Comparison of ENCODE assay signal across 8 mouse cellular contexts in the genomic region with DNA sequence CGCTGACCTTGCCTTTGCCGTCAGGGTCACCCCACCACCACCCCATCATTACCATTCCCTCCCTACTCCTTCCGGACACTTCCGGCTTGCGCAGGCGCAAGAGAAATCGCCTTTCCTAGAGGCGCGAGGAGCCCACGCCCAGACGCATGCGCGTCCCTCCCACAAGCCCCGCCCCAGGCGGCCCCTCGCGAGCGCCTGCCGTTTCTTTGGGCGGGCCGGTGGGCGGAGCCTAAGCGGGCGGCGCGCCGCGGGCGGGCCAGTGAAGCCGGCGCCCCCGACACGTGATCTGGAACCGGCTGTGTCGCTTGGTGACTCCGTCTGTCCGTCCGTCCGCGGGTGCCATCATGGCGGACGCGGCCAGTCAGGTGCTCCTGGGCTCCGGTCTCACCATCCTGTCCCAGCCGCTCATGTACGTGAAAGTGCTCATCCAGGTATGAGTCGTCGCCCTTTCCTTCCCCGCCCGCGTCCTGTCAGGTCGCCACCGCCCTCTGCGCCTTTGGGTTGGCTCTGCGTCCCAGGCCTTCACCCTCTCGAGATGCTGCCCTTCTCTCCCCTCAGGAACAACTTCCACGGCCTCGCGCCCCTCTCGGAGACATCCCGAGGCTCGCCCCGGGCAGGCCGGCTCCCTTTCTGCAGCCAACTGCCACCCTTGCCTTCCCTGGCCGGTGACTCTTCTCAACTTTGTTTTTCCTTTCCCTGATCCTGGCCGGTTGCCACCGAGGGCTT. TPM values are rescaled to one million over a fixed set of nuclear protein-coding genes. Genes with fewer than 3 reads are reported as not detected.
DNase-seq lines count a peak whose midpoint lies in the region; ATAC-seq lines count a peak whose summit lies in the region.

A gene (plus strand): TSS at position 201 of the 726 bp plus-strand sequence.

- peak; percentile 87 for DNase-seq in WW6 (ENCODE audit: low read depth, low spot score)
- peak; percentile 94 to 99 for DNase-seq in cerebellum, postnatal 4 days (ENCODE audit: low spot score in 2 of 2)
- peak; percentile 98 for DNase-seq in gastrocnemius, adult 18-20 months (ENCODE audit: low spot score)
- peak; percentile 97 to 99 for DNase-seq in left cerebral cortex, adult 18-20 months (ENCODE audit: low spot score in 2 of 2)
- peak; percentile 98 for DNase-seq in right cerebral cortex, adult 18-20 months
- DNase-seq in urinary bladder, postnatal 10 days (ENCODE audit: low spot score) = peak; percentile 83

- peaks cover 50% of the 10 kb centered on the region for H3K79me2 ChIP-seq in macrophage (ENCODE audit: inconsistent target)

- H3K4me2 ChIP-seq in hindbrain, embryonic 16.5 days (ENCODE audit: low read length) = peak within 1 kb of the TSS; percentile 78

- H3K36me3 ChIP-seq in hindbrain, embryonic 16.5 days (ENCODE audit: control insufficient read depth, insufficient read depth, low read length) = peaks cover 15% of the 10 kb centered on the region
- H3K36me3 ChIP-seq in macrophage (ENCODE audit: inconsistent target) = peaks cover 25% of the 10 kb centered on the region

- peak within 1 kb of the TSS; percentile 94 for H3K4me3 ChIP-seq in hindbrain, embryonic 16.5 days (ENCODE audit: low read length)
- H3K4me3 ChIP-seq in macrophage (ENCODE audit: inconsistent target) = peak within 1 kb of the TSS; percentile 76

- peak; percentile 97 for ATAC-seq in hindbrain, embryonic 16.5 days

- no peaks in the 10 kb centered on the region for H3K27me3 ChIP-seq in hindbrain, embryonic 16.5 days (replicated peaks; ENCODE audit: control insufficient read depth, insufficient read depth, low read length)

- peak within 1 kb of the TSS; percentile 97 for H3K9ac ChIP-seq in hindbrain, embryonic 16.5 days (ENCODE audit: low read depth, low read length)

- peak within 1 kb of the TSS; percentile 95 for H3K27ac ChIP-seq in hindbrain, embryonic 16.5 days (ENCODE audit: low read depth, low read length)
- H3K27ac ChIP-seq in macrophage = peak within 1 kb of the TSS; percentile 75

- no peaks in the 10 kb centered on the region for H3K9me3 ChIP-seq in hindbrain, embryonic 16.5 days (ENCODE audit: control insufficient read depth, low read length)

- WGBS in hindbrain, embryonic 16.5 days = 0% methylated on average over 66 of the region's 67 CpGs
- 1% methylated on average over 65 of the region's 67 CpGs for WGBS in macrophage (ENCODE audit: missing documents)

- peaks cover 19% of the 10 kb centered on the region for H3K4me1 ChIP-seq in hindbrain, embryonic 16.5 days (ENCODE audit: control insufficient read depth, insufficient read depth, low read depth, low read length)

RNA-seq across cellular contexts. Expression of the gene that starts here (rescaled TPM):
- 100 to 1,000 TPM; 146 to 157 TPM for total RNA-seq in gastrocnemius, adult 18-20 months (2021)
- 256 and 257 TPM in 2 replicates for polyA plus RNA-seq in hindbrain, embryonic 16.5 days (2015; fragmentation: Nextera tagmentation; extraction: Ambion mirVana)
- 100 to 1,000 TPM in 1 of 2 experiments, 10 to 100 TPM in 1; 96.8 to 106 TPM for total RNA-seq in left cerebral cortex, adult 18-20 months (2021)
- total RNA-seq in macrophage (2018; cell fraction: chromatin; rRNA removed) = 100 to 1,000 TPM in 21 of 26 experiments, 10 to 100 TPM in 5; 54.6 to 183 (median 126) TPM
- total RNA-seq in macrophage (2018; cell fraction: cytosol; rRNA removed) = 100 to 1,000 TPM in 9 of 26 experiments, 10 to 100 TPM in 17; 79.1 to 113 (median 93.9) TPM
- 100 to 1,000 TPM in 12 of 26 experiments, 10 to 100 TPM in 14; 51.8 to 170 (median 97.6) TPM for total RNA-seq in macrophage (2018; cell fraction: nucleus; rRNA removed)
- polyA plus RNA-seq in macrophage (2018) = 83.8 to 94.4 TPM (median 87.4 TPM) in 3 replicates

Comparison
In these comparisons a context has a peak if more than half of its experiments do, and no peak if none do; other contexts are left out.
1. Peak in every context shown above with its lines: DNase-seq, ATAC-seq, H3K4me3 ChIP-seq and H3K27ac ChIP-seq.